Mouse (Mus musculus) kidney, embryonic 16.5 days (tissue): ENCODE results near the gene Gm20388. TPM values are rescaled to one million over a fixed set of nuclear protein-coding genes. Genes with fewer than 3 reads are reported as not detected.

Experiments
- ATAC-seq: fragments of 200-750 bp; cut with Nextera tagmentation; 2 replicates; pipeline ENCODE4 v1.8.0; 2017; ENCODE audit warnings: moderate TSS enrichment; ENCODE audit not compliant: low FRiP score, low TSS enrichment
- H3K27ac ChIP-seq: fragments of 300-500 bp; sonication (generic); 2 replicates; pipeline ENCODE4 v1.5.1; 2014; ENCODE audit warnings: low read length
- H3K27me3 ChIP-seq: fragments of 300-500 bp; sonication (generic); 2 replicates; pipeline ENCODE4 v1.6.1; 2014; ENCODE audit warnings: low read length, control low read depth, mixed read lengths; ENCODE audit not compliant: insufficient read depth
- H3K36me3 ChIP-seq: fragments of 300-500 bp; sonication (generic); 2 replicates; pipeline ENCODE4 v1.6.1; 2014; ENCODE audit warnings: low read length, control low read depth, mixed read lengths; ENCODE audit not compliant: insufficient read depth
- H3K4me1 ChIP-seq: fragments of 300-500 bp; sonication (generic); 2 replicates; pipeline ENCODE4 v1.6.1; 2014; ENCODE audit warnings: low read length, control low read depth, mixed read lengths; ENCODE audit not compliant: insufficient read depth
- H3K4me2 ChIP-seq: fragments of 300-500 bp; sonication (generic); replicated peaks from 2 replicates; pipeline ENCODE4 v1.6.1; 2014; ENCODE audit warnings: low read depth, low read length
- H3K4me3 ChIP-seq: fragments of 300-500 bp; sonication (generic); 2 replicates; pipeline ENCODE4 v1.5.1; 2014; ENCODE audit warnings: mild to moderate bottlenecking, low read length
- H3K9ac ChIP-seq: fragments of 300-500 bp; sonication (generic); replicated peaks from 2 replicates; pipeline ENCODE4 v1.6.1; 2014; ENCODE audit warnings: low read length
- H3K9me3 ChIP-seq: fragments of 300-500 bp; sonication (generic); 2 replicates; pipeline ENCODE4 v1.6.1; 2016; ENCODE audit warnings: low read length, control low read depth
- WGBS: fragments of 180-500 bp; shearing (Covaris S2); extraction: QIAGEN DNeasy Blood & Tissue Kit; methylation state at CpG from one replicate; pipeline ENCODE4 v1.1.7; 2014; 5-methylcytosine and 5-hydroxymethylcytosine counted together
- polyA plus RNA-seq: library from polyadenylated mRNA; unstranded; fragments of >200 nt; fragmentation: Nextera tagmentation; extraction: Ambion mirVana; gene quantifications from 2 replicates; pipeline ENCODE4 v1.2.1, GENCODE M21; 2015

Gm20388 gene
- polyA plus RNA-seq, 1 experiment from 2014 or later = 7.7 TPM

GRCm38 (mm10) chr8:121896476-121897145, 1986.0 kb downstream of the Gm20388 start:
- Histone ChIP-seq H3K4me3 (no peak overlapping the region), H3K36me3 (0 out of 2 replicates have a peak, but pooled peaks cover 4% of the 10 kb centered on the region), H3K4me2 (no peak overlapping the region), H3K9ac (peak overlapping the region; percentile 40; the same call in 1 of the 2 replicates), H3K4me1 (peaks cover 44% of the 10 kb centered on the region), H3K27ac (peak overlapping the region; percentile 94), H3K9me3 (no peaks in the 10 kb centered on the region), H3K27me3 (no peaks in the 10 kb centered on the region)
- ATAC-seq = peak; percentile 6; the same call in 1 of the 2 replicates
- WGBS = 39% methylated on average over 12 of the region's 12 CpGs

- H3K4me2 ChIP-seq = peak overlapping the region; percentile 39; the same call in 1 of the 2 replicates
- no peaks in the 10 kb centered on the region for H3K27me3 ChIP-seq
- ATAC-seq = peak; percentile 8; the same call in 1 of the 2 replicates
- no peaks in the 10 kb centered on the region for H3K9me3 ChIP-seq
- H3K4me3 ChIP-seq = no peak overlapping the region
- H3K36me3 ChIP-seq = 0 out of 2 replicates have a peak, but pooled peaks cover 4% of the 10 kb centered on the region
- WGBS = 48% methylated on average over 9 of the region's 9 CpGs
- H3K9ac ChIP-seq = no peak overlapping the region
- peak overlapping the region; percentile 94 for H3K27ac ChIP-seq
- peaks cover 50% of the 10 kb centered on the region for H3K4me1 ChIP-seq
Measured at GRCm38 (mm10) chr8:121897205-121897604, 1986.6 kb downstream of the Gm20388 start.

- Histone ChIP-seq H3K9me3 (no peaks in the 10 kb centered on the region), H3K27ac (peak overlapping the region; percentile 94), H3K27me3 (no peaks in the 10 kb centered on the region), H3K4me3 (0 out of 2 replicates have a peak overlapping the region, but pooled peaks have one; percentile 5), H3K9ac (peak overlapping the region; percentile 42), H3K4me2 (peak overlapping the region; percentile 39), H3K36me3 (0 out of 2 replicates have a peak, but pooled peaks cover 4% of the 10 kb centered on the region), H3K4me1 (peaks cover 58% of the 10 kb centered on the region)
- WGBS = 8% methylated on average over 7 of the region's 7 CpGs
- ATAC-seq = peak; percentile 55
Measured at GRCm38 (mm10) chr8:121897871-121898381, 1987.3 kb downstream of the Gm20388 start.

GRCm38 (mm10) chr8:121898401-121898931, 1987.8 kb downstream of the Gm20388 start:
- Histone ChIP-seq H3K27ac (peak overlapping the region; percentile 94), H3K9ac (peak overlapping the region; percentile 42)

GRCm38 (mm10) chr8:121899180-121900044, 1988.8 kb downstream of the Gm20388 start:
- Histone ChIP-seq H3K36me3 (0 out of 2 replicates have a peak, but pooled peaks cover 4% of the 10 kb centered on the region), H3K27ac (peak overlapping the region; percentile 94), H3K27me3 (no peaks in the 10 kb centered on the region), H3K9me3 (no peaks in the 10 kb centered on the region), H3K4me1 (peaks cover 59% of the 10 kb centered on the region), H3K9ac (peak overlapping the region; percentile 42), H3K4me3 (no peak overlapping the region), H3K4me2 (no peak overlapping the region)
- WGBS = 80% methylated on average over 18 of the region's 18 CpGs
- no peak for ATAC-seq

More at GRCm38 (mm10) chr8:121898401-121898931, 1987.8 kb downstream of the Gm20388 start:
- H3K36me3 ChIP-seq = 0 out of 2 replicates have a peak, but pooled peaks cover 4% of the 10 kb centered on the region
- H3K4me3 ChIP-seq = 0 out of 2 replicates have a peak overlapping the region, but pooled peaks have one; percentile 5
- no peaks in the 10 kb centered on the region for H3K9me3 ChIP-seq
- 4% methylated on average over 4 of the region's 4 CpGs for WGBS
- peak overlapping the region; percentile 39 for H3K4me2 ChIP-seq
- H3K27me3 ChIP-seq = no peaks in the 10 kb centered on the region
- ATAC-seq = peak; percentile 81
- H3K4me1 ChIP-seq = peaks cover 59% of the 10 kb centered on the region

- H3K4me1 ChIP-seq = peaks cover 68% of the 10 kb centered on the region
- 22% methylated on average over 8 of the region's 8 CpGs for WGBS
- no peak overlapping the region for H3K9ac ChIP-seq
- no peaks in the 10 kb centered on the region for H3K36me3 ChIP-seq
- no peaks in the 10 kb centered on the region for H3K9me3 ChIP-seq
- no peak overlapping the region for H3K4me2 ChIP-seq
- H3K4me3 ChIP-seq = no peak overlapping the region
- H3K27me3 ChIP-seq = no peaks in the 10 kb centered on the region
- H3K27ac ChIP-seq = peak overlapping the region; percentile 75
- no peak for ATAC-seq
Measured at GRCm38 (mm10) chr8:121901498-121902236, 1991.0 kb downstream of the Gm20388 start.

GRCm38 (mm10) chr8:121903977-121904376, 1993.3 kb downstream of the Gm20388 start:
- H3K27ac ChIP-seq = no peak overlapping the region
- H3K27me3 ChIP-seq = no peaks in the 10 kb centered on the region
- no peaks in the 10 kb centered on the region for H3K9me3 ChIP-seq
- no peak for ATAC-seq
- 65% methylated on average over 6 of the region's 6 CpGs for WGBS
- H3K9ac ChIP-seq = 0 out of 2 replicates have a peak overlapping the region, but pooled peaks have one; percentile 9
- H3K4me3 ChIP-seq = no peak overlapping the region
- no peak overlapping the region for H3K4me2 ChIP-seq
- H3K36me3 ChIP-seq = no peaks in the 10 kb centered on the region
- H3K4me1 ChIP-seq = peaks cover 58% of the 10 kb centered on the region

- 0 out of 2 replicates have a peak overlapping the region, but pooled peaks have one; percentile 97 for H3K4me2 ChIP-seq
- ATAC-seq = no peak
- no peaks in the 10 kb centered on the region for H3K36me3 ChIP-seq
- no peak overlapping the region for H3K27ac ChIP-seq
- H3K27me3 ChIP-seq = no peaks in the 10 kb centered on the region
- H3K4me1 ChIP-seq = peaks cover 54% of the 10 kb centered on the region
- H3K4me3 ChIP-seq = no peak overlapping the region
- no peak overlapping the region for H3K9ac ChIP-seq
- no peaks in the 10 kb centered on the region for H3K9me3 ChIP-seq
- WGBS = 83% methylated on average over 9 of the region's 9 CpGs
Measured at GRCm38 (mm10) chr8:121904999-121905398, 1994.4 kb downstream of the Gm20388 start.

GRCm38 (mm10) chr8:121905420-121905819, 1994.8 kb downstream of the Gm20388 start:
- no peaks in the 10 kb centered on the region for H3K9me3 ChIP-seq
- peak overlapping the region; percentile 79 for H3K4me3 ChIP-seq
- H3K27me3 ChIP-seq = no peaks in the 10 kb centered on the region
- 65% methylated on average over 1 of the region's 1 CpGs for WGBS
- no peak for ATAC-seq
- H3K9ac ChIP-seq = no peak overlapping the region
- H3K4me2 ChIP-seq = peak overlapping the region; percentile 97
- H3K27ac ChIP-seq = no peak overlapping the region
- peaks cover 54% of the 10 kb centered on the region for H3K4me1 ChIP-seq
- no peaks in the 10 kb centered on the region for H3K36me3 ChIP-seq
